Mouse (Mus musculus): ENCODE results near the gene Atp13a2. TPM values are rescaled to one million over a fixed set of nuclear protein-coding genes. Genes with fewer than 3 reads are reported as not detected.

Gene Atp13a2
- polyA plus RNA-seq, 1 experiment from 2014 or later: 30.6 TPM

GRCm38 (mm10) chr4:141020811-141021613 is 34.3 kb downstream of the Atp13a2 start:
- H3K27me3 ChIP-seq (ENCODE audit: insufficient read depth, low read length): no peaks in the 10 kb centered on the region
- 13% methylated on average over 14 of the region's 14 CpGs for WGBS
- H3K4me3 ChIP-seq (replicated peaks; ENCODE audit: low read depth, low read length): no peak overlapping the region
- DNase-seq (ENCODE audit: low spot score) (peak; percentile 83), ATAC-seq (replicated peaks; ENCODE audit: low FRiP score, low read depth) (peak; percentile 26; the same call in 1 of the 2 replicates)
- peak overlapping the region; percentile 13; the same call in 1 of the 2 replicates for H3K4me2 ChIP-seq (ENCODE audit: low read length)
- H3K4me1 ChIP-seq (replicated peaks; ENCODE audit: insufficient read depth, low read length): peaks cover 9% of the 10 kb centered on the region; the same call in 1 of the 2 replicates
- peak overlapping the region; percentile 85 for H3K27ac ChIP-seq
- no peaks in the 10 kb centered on the region for H3K9me3 ChIP-seq (replicated peaks; ENCODE audit: low read length)
- H3K36me3 ChIP-seq (ENCODE audit: insufficient read depth, low read length): peaks cover 30% of the 10 kb centered on the region; the same call in 1 of the 2 replicates
- no peak for TF ChIP-seq CTCF (IDR thresholded peaks at IDR 0.05; ENCODE audit: low read depth)
- H3K9ac ChIP-seq (ENCODE audit: low read depth, low read length): no peak overlapping the region

- TF ChIP-seq CTCF (IDR thresholded peaks at IDR 0.05; ENCODE audit: low read depth): no peak
- Histone ChIP-seq H3K9me3 (replicated peaks; ENCODE audit: low read length) (no peaks in the 10 kb centered on the region), H3K9ac (ENCODE audit: low read depth, low read length) (no peak overlapping the region), H3K27ac (peak overlapping the region; percentile 85), H3K4me2 (ENCODE audit: low read length) (no peak overlapping the region), H3K27me3 (ENCODE audit: insufficient read depth, low read length) (no peaks in the 10 kb centered on the region), H3K36me3 (ENCODE audit: insufficient read depth, low read length) (peaks cover 33% of the 10 kb centered on the region; the same call in 1 of the 2 replicates), H3K4me3 (replicated peaks; ENCODE audit: low read depth, low read length) (no peak overlapping the region), H3K4me1 (replicated peaks; ENCODE audit: insufficient read depth, low read length) (peaks cover 9% of the 10 kb centered on the region; the same call in 1 of the 2 replicates)
- 55% methylated on average over 11 of the region's 11 CpGs for WGBS
- DNase-seq (ENCODE audit: low spot score): no peak
- ATAC-seq (replicated peaks; ENCODE audit: low FRiP score, low read depth): 0 out of 2 replicates have a peak, but pooled peaks have one; percentile 6
Observed at GRCm38 (mm10) chr4:141021614-141021929, 34.9 kb downstream of the Atp13a2 start.

- H3K27me3 ChIP-seq (ENCODE audit: insufficient read depth, low read length): no peaks in the 10 kb centered on the region
- peaks cover 9% of the 10 kb centered on the region; the same call in 1 of the 2 replicates for H3K4me1 ChIP-seq (replicated peaks; ENCODE audit: insufficient read depth, low read length)
- DNase-seq (ENCODE audit: low spot score) (peak; percentile 49), ATAC-seq (replicated peaks; ENCODE audit: low FRiP score, low read depth) (no peak)
- H3K9ac ChIP-seq (ENCODE audit: low read depth, low read length): no peak overlapping the region
- H3K36me3 ChIP-seq (ENCODE audit: insufficient read depth, low read length): peaks cover 32% of the 10 kb centered on the region; the same call in 1 of the 2 replicates
- no peaks in the 10 kb centered on the region for H3K9me3 ChIP-seq (replicated peaks; ENCODE audit: low read length)
- 57% methylated on average over 9 of the region's 9 CpGs for WGBS
- no peak overlapping the region for H3K4me3 ChIP-seq (replicated peaks; ENCODE audit: low read depth, low read length)
- no peak overlapping the region for H3K4me2 ChIP-seq (ENCODE audit: low read length)
- no peak overlapping the region for H3K27ac ChIP-seq
- TF ChIP-seq CTCF (IDR thresholded peaks at IDR 0.05; ENCODE audit: low read depth): no peak
Observed at GRCm38 (mm10) chr4:141024052-141024451, 37.4 kb downstream of the Atp13a2 start.

- Histone ChIP-seq H3K9ac (ENCODE audit: low read depth, low read length) (no peak overlapping the region), H3K27ac (no peak overlapping the region), H3K4me3 (replicated peaks; ENCODE audit: low read depth, low read length) (no peak overlapping the region), H3K36me3 (ENCODE audit: insufficient read depth, low read length) (peaks cover 33% of the 10 kb centered on the region), H3K4me1 (replicated peaks; ENCODE audit: insufficient read depth, low read length) (peaks cover 9% of the 10 kb centered on the region; the same call in 1 of the 2 replicates), H3K27me3 (ENCODE audit: insufficient read depth, low read length) (no peaks in the 10 kb centered on the region), H3K4me2 (ENCODE audit: low read length) (no peak overlapping the region), H3K9me3 (replicated peaks; ENCODE audit: low read length) (no peaks in the 10 kb centered on the region)
- DNase-seq (ENCODE audit: low spot score) (no peak), ATAC-seq (replicated peaks; ENCODE audit: low FRiP score, low read depth) (no peak)
- TF ChIP-seq CTCF (IDR thresholded peaks at IDR 0.05; ENCODE audit: low read depth): no peak
- 85% methylated on average over 27 of the region's 27 CpGs for WGBS
Observed at GRCm38 (mm10) chr4:141024992-141025391, 38.3 kb downstream of the Atp13a2 start.

- no peak overlapping the region for H3K9ac ChIP-seq (ENCODE audit: low read depth, low read length)
- H3K4me3 ChIP-seq (replicated peaks; ENCODE audit: low read depth, low read length): no peak overlapping the region
- H3K27me3 ChIP-seq (ENCODE audit: insufficient read depth, low read length): no peaks in the 10 kb centered on the region
- no peak overlapping the region for H3K4me2 ChIP-seq (ENCODE audit: low read length)
- TF ChIP-seq CTCF (IDR thresholded peaks at IDR 0.05; ENCODE audit: low read depth): no peak
- no peaks in the 10 kb centered on the region for H3K4me1 ChIP-seq (replicated peaks; ENCODE audit: insufficient read depth, low read length)
- DNase-seq (ENCODE audit: low spot score): no peak
- no peak overlapping the region for H3K27ac ChIP-seq
- 91% methylated on average over 18 of the region's 18 CpGs for WGBS
- ATAC-seq (replicated peaks; ENCODE audit: low FRiP score, low read depth): no peak
- peaks cover 49% of the 10 kb centered on the region for H3K36me3 ChIP-seq (ENCODE audit: insufficient read depth, low read length)
- no peaks in the 10 kb centered on the region for H3K9me3 ChIP-seq (replicated peaks; ENCODE audit: low read length)
Observed at GRCm38 (mm10) chr4:141030541-141031206, 44.0 kb downstream of the Atp13a2 start.

- Histone ChIP-seq H3K9ac (ENCODE audit: low read depth, low read length) (no peak overlapping the region), H3K36me3 (ENCODE audit: insufficient read depth, low read length) (peaks cover 45% of the 10 kb centered on the region), H3K4me3 (replicated peaks; ENCODE audit: low read depth, low read length) (no peak overlapping the region), H3K4me2 (ENCODE audit: low read length) (no peak overlapping the region), H3K9me3 (replicated peaks; ENCODE audit: low read length) (no peaks in the 10 kb centered on the region), H3K27me3 (ENCODE audit: insufficient read depth, low read length) (no peaks in the 10 kb centered on the region), H3K27ac (no peak overlapping the region), H3K4me1 (replicated peaks; ENCODE audit: insufficient read depth, low read length) (no peaks in the 10 kb centered on the region)
- peak; percentile 90 for DNase-seq (ENCODE audit: low spot score)
- peak; percentile 95 for TF ChIP-seq CTCF (IDR thresholded peaks at IDR 0.05; ENCODE audit: low read depth)
- peak; percentile 42 for ATAC-seq (replicated peaks; ENCODE audit: low FRiP score, low read depth)
- 7% methylated on average over 6 of the region's 6 CpGs for WGBS
Observed at GRCm38 (mm10) chr4:141031733-141032132, 45.1 kb downstream of the Atp13a2 start.
